Comparison of ENCODE assay signal across 28 mouse cellular contexts in the genomic region with DNA sequence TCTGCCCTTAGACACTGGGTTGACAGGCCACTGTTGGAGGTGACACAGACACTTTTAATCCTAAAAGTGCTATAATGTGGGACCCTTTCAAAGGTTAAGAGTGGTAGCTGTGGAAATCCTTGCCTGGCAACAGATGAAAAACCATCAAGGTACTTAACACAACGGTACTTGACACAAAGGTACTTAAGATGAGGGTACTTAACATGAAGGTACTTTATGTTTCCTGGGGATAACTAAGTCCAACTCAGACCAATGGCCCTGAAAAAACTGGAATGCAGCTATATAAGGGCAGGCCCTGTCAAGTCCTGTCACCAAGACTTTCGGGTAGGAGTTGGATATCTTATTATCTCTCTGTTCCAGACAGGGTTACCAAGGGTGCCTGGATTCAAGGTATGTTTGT.
"Had no signal": no experiment of that assay in that cellular context is flagged by ENCODE, and none has a peak within 500 bp of the region (broad histone marks: within the 10 kb centered on the region; RNA-seq: fewer than 3 reads in every experiment).

No protein-coding gene starts in this region.

- H3K9ac ChIP-seq: limb, embryonic 12.5 days; limb, embryonic 13.5 days; limb, embryonic 15.5 days; liver, embryonic 12.5 days; liver, embryonic 13.5 days; liver, embryonic 14.5 days; liver, embryonic 15.5 days; liver, postnatal 0 days; lung, embryonic 14.5 days; lung, embryonic 15.5 days; midbrain, embryonic 12.5 days; midbrain, embryonic 13.5 days; midbrain, embryonic 15.5 days; neural tube, embryonic 12.5 days had no signal

- ATAC-seq: liver, embryonic 12.5 days; liver, postnatal 0 days; midbrain, embryonic 13.5 days; midbrain, embryonic 15.5 days; midbrain, embryonic 16.5 days had no signal

- H3K36me3 ChIP-seq: limb, embryonic 10.5 days; limb, embryonic 12.5 days; limb, embryonic 13.5 days; limb, embryonic 15.5 days; liver, embryonic 12.5 days; liver, embryonic 13.5 days; liver, embryonic 15.5 days; lung, embryonic 15.5 days; midbrain, embryonic 10.5 days; midbrain, embryonic 12.5 days; midbrain, embryonic 13.5 days; midbrain, embryonic 15.5 days; neural tube, embryonic 12.5 days had no signal

- H3K9me3 ChIP-seq: limb, embryonic 10.5 days; limb, embryonic 13.5 days; limb, embryonic 15.5 days; liver, embryonic 12.5 days; liver, embryonic 13.5 days; liver, embryonic 15.5 days; lung, embryonic 15.5 days; midbrain, embryonic 10.5 days; midbrain, embryonic 12.5 days; midbrain, embryonic 13.5 days; midbrain, embryonic 15.5 days; neural tube, embryonic 12.5 days had no signal

- H3K4me3 ChIP-seq: left cerebral cortex, adult 2 months; limb, embryonic 10.5 days; limb, embryonic 12.5 days; limb, embryonic 13.5 days; limb, embryonic 15.5 days; liver, embryonic 12.5 days; liver, embryonic 13.5 days; liver, embryonic 15.5 days; lung, embryonic 15.5 days; megakaryocyte, embryonic 14.5 days; midbrain, embryonic 10.5 days; midbrain, embryonic 12.5 days; midbrain, embryonic 13.5 days; midbrain, embryonic 15.5 days; myocyte; neural tube, embryonic 12.5 days had no signal

- H3K4me2 ChIP-seq: limb, embryonic 12.5 days; limb, embryonic 13.5 days; limb, embryonic 15.5 days; liver, embryonic 11.5 days; liver, embryonic 12.5 days; liver, embryonic 13.5 days; liver, embryonic 15.5 days; lung, embryonic 14.5 days; lung, embryonic 15.5 days; midbrain, embryonic 11.5 days; midbrain, embryonic 12.5 days; midbrain, embryonic 13.5 days; midbrain, embryonic 15.5 days; neural tube, embryonic 12.5 days had no signal

- H3K27me3 ChIP-seq: limb, embryonic 12.5 days; limb, embryonic 13.5 days; limb, embryonic 15.5 days; liver, embryonic 12.5 days; liver, embryonic 13.5 days; liver, embryonic 15.5 days; lung, embryonic 15.5 days; megakaryocyte, embryonic 14.5 days; midbrain, embryonic 12.5 days; midbrain, embryonic 13.5 days; midbrain, embryonic 15.5 days; neural tube, embryonic 12.5 days had no signal

- H3K4me1 ChIP-seq: liver, embryonic 12.5 days; liver, embryonic 13.5 days; liver, embryonic 15.5 days; lung, embryonic 15.5 days; megakaryocyte, embryonic 14.5 days; midbrain, embryonic 10.5 days; midbrain, embryonic 12.5 days; midbrain, embryonic 13.5 days; midbrain, embryonic 15.5 days; neural tube, embryonic 12.5 days had no signal

- H3K27ac ChIP-seq: left cerebral cortex, adult 2 months; limb, embryonic 10.5 days; limb, embryonic 12.5 days; limb, embryonic 13.5 days; limb, embryonic 15.5 days; liver, embryonic 12.5 days; liver, embryonic 13.5 days; liver, embryonic 14.5 days; liver, embryonic 15.5 days; lung, embryonic 15.5 days; macrophage; midbrain, embryonic 10.5 days; midbrain, embryonic 12.5 days; midbrain, embryonic 13.5 days; midbrain, embryonic 15.5 days; neural tube, embryonic 12.5 days had no signal

- DNase-seq: layer of hippocampus, postnatal 36 days; left cerebral cortex, postnatal 4 days; liver; liver, embryonic 13.5 days; liver, postnatal 0 days; lung, adult 2 months; lung, embryonic 14.5 days; midbrain, embryonic 14.5 days had no signal
